Mouse (Mus musculus) forebrain, embryonic 16.5 days (tissue): ENCODE measurements around the gene Haus2. TPM values are rescaled to one million over a fixed set of nuclear protein-coding genes. Genes with fewer than 3 reads are reported as not detected.

Source experiments
- ATAC-seq: fragments of 200-750 bp; cut with Nextera tagmentation; 2 replicates; pipeline ENCODE4 v1.8.0; 2017; ENCODE audit warnings: mild to moderate bottlenecking, moderate library complexity
- H3K27ac ChIP-seq: fragments of 300-500 bp; sonication (generic); 2 replicates; pipeline ENCODE4 v1.5.1; 2014; ENCODE audit warnings: low read length, control low read depth
- H3K27me3 ChIP-seq: fragments of 300-500 bp; sonication (generic); replicated peaks from 2 replicates; pipeline ENCODE4 v1.6.1; 2014; ENCODE audit warnings: low read length; ENCODE audit not compliant: control insufficient read depth, insufficient read depth
- H3K36me3 ChIP-seq: fragments of 300-500 bp; sonication (generic); 2 replicates; pipeline ENCODE4 v1.6.1; 2014; ENCODE audit not compliant: control insufficient read depth, insufficient read depth
- H3K4me1 ChIP-seq: fragments of 300-500 bp; sonication (generic); replicated peaks from 2 replicates; pipeline ENCODE4 v1.6.1; 2014; ENCODE audit warnings: low read length; ENCODE audit not compliant: control insufficient read depth, insufficient read depth
- H3K4me2 ChIP-seq: fragments of 300-500 bp; sonication (generic); 2 replicates; pipeline ENCODE4 v1.6.1; 2014; ENCODE audit warnings: mild to moderate bottlenecking, low read length, control low read depth
- H3K4me3 ChIP-seq: fragments of 300-500 bp; sonication (generic); replicated peaks from 2 replicates; pipeline ENCODE4 v1.5.1; 2014; ENCODE audit warnings: mild to moderate bottlenecking, low read length, control low read depth
- H3K9ac ChIP-seq: fragments of 300-500 bp; sonication (generic); replicated peaks from 2 replicates; pipeline ENCODE4 v1.6.1; 2014; ENCODE audit warnings: low read depth, low read length, control low read depth
- H3K9me3 ChIP-seq: fragments of 300-500 bp; sonication (generic); 2 replicates; pipeline ENCODE4 v1.6.1; 2016; ENCODE audit warnings: low read length; ENCODE audit not compliant: control insufficient read depth
- WGBS: fragments of 180-500 bp; shearing (Covaris S2); extraction: QIAGEN DNeasy Blood & Tissue Kit; methylation state at CpG from one replicate; pipeline ENCODE4 v1.1.7; 2014; 5-methylcytosine and 5-hydroxymethylcytosine counted together
- polyA plus RNA-seq: library from polyadenylated mRNA; unstranded; fragments of >200 nt; fragmentation: Nextera tagmentation; extraction: Ambion mirVana; gene quantifications from 2 replicates; pipeline ENCODE4 v1.2.1, GENCODE M21; 2015

The Haus2 gene
- polyA plus RNA-seq, 1 experiment from 2014 or later, result 28.5 TPM

GRCm38 (mm10) chr2:120658486-120658885, 49.3 kb downstream of the Haus2 start:
- H3K4me3 ChIP-seq, result no peak overlapping the region

GRCm38 (mm10) chr2:120659318-120659717, 50.1 kb downstream of the Haus2 start:
- ATAC-seq, result no peak

More at GRCm38 (mm10) chr2:120658486-120658885, 49.3 kb downstream of the Haus2 start:
- Histone ChIP-seq H3K27me3 (no peaks in the 10 kb centered on the region), H3K27ac (no peak overlapping the region), H3K9ac (no peak overlapping the region), H3K4me2 (no peak overlapping the region), H3K9me3 (no peaks in the 10 kb centered on the region), H3K36me3 (no peaks in the 10 kb centered on the region), H3K4me1 (0 out of 2 replicates have a peak, but pooled peaks cover 2% of the 10 kb centered on the region)
- no peak for ATAC-seq
- 71% methylated on average over 5 of the region's 5 CpGs for WGBS

GRCm38 (mm10) chr2:120660486-120661078, 51.4 kb downstream of the Haus2 start:
- WGBS, result 87% methylated on average over 5 of the region's 5 CpGs
- Histone ChIP-seq H3K27ac (no peak overlapping the region), H3K9ac (no peak overlapping the region), H3K4me1 (0 out of 2 replicates have a peak, but pooled peaks cover 3% of the 10 kb centered on the region), H3K4me2 (no peak overlapping the region), H3K36me3 (no peaks in the 10 kb centered on the region), H3K27me3 (no peaks in the 10 kb centered on the region), H3K4me3 (no peak overlapping the region), H3K9me3 (no peaks in the 10 kb centered on the region)
- no peak for ATAC-seq

More at GRCm38 (mm10) chr2:120659318-120659717, 50.1 kb downstream of the Haus2 start:
- Histone ChIP-seq H3K27ac (no peak overlapping the region), H3K9ac (no peak overlapping the region), H3K36me3 (no peaks in the 10 kb centered on the region), H3K4me3 (no peak overlapping the region), H3K9me3 (no peaks in the 10 kb centered on the region), H3K4me2 (no peak overlapping the region), H3K4me1 (0 out of 2 replicates have a peak, but pooled peaks cover 3% of the 10 kb centered on the region), H3K27me3 (no peaks in the 10 kb centered on the region)

- Histone ChIP-seq H3K9me3 (no peaks in the 10 kb centered on the region), H3K9ac (no peak overlapping the region), H3K4me3 (no peak overlapping the region), H3K4me1 (0 out of 2 replicates have a peak, but pooled peaks cover 3% of the 10 kb centered on the region), H3K4me2 (no peak overlapping the region), H3K27ac (no peak overlapping the region), H3K36me3 (no peaks in the 10 kb centered on the region), H3K27me3 (no peaks in the 10 kb centered on the region)
- ATAC-seq, result no peak
Observed at GRCm38 (mm10) chr2:120662766-120663165, 53.6 kb downstream of the Haus2 start.

- Histone ChIP-seq H3K9ac (no peak overlapping the region), H3K4me2 (no peak overlapping the region), H3K4me3 (no peak overlapping the region), H3K9me3 (no peaks in the 10 kb centered on the region), H3K27ac (no peak overlapping the region), H3K27me3 (no peaks in the 10 kb centered on the region), H3K4me1 (0 out of 2 replicates have a peak, but pooled peaks cover 3% of the 10 kb centered on the region), H3K36me3 (no peaks in the 10 kb centered on the region)
- WGBS, result 79% methylated on average over 3 of the region's 3 CpGs
- no peak for ATAC-seq
Observed at GRCm38 (mm10) chr2:120663491-120664154, 54.4 kb downstream of the Haus2 start.

GRCm38 (mm10) chr2:120667446-120667845, 58.3 kb downstream of the Haus2 start:
- no peak overlapping the region for H3K9ac ChIP-seq
- no peak overlapping the region for H3K27ac ChIP-seq
- no peaks in the 10 kb centered on the region for H3K36me3 ChIP-seq
- H3K4me2 ChIP-seq, result no peak overlapping the region
- H3K9me3 ChIP-seq, result no peaks in the 10 kb centered on the region
- 0 out of 2 replicates have a peak, but pooled peaks cover 3% of the 10 kb centered on the region for H3K4me1 ChIP-seq
- no peaks in the 10 kb centered on the region for H3K27me3 ChIP-seq
- no peak overlapping the region for H3K4me3 ChIP-seq
- WGBS, result 83% methylated on average over 2 of the region's 2 CpGs
- ATAC-seq, result no peak

GRCm38 (mm10) chr2:120670253-120670652, 61.1 kb downstream of the Haus2 start:
- Histone ChIP-seq H3K36me3 (no peaks in the 10 kb centered on the region), H3K9me3 (no peaks in the 10 kb centered on the region), H3K4me3 (no peak overlapping the region), H3K9ac (no peak overlapping the region), H3K4me1 (no peaks in the 10 kb centered on the region), H3K27me3 (no peaks in the 10 kb centered on the region), H3K27ac (no peak overlapping the region), H3K4me2 (no peak overlapping the region)
- no peak for ATAC-seq
- WGBS, result 75% methylated on average over 2 of the region's 2 CpGs

Other genes with a start within 250 kb of the Haus2 start
- gene Ganc, start 205.5 kb upstream of the Haus2 start, polyA plus RNA-seq, result 7.0 and 8.3 TPM in 2 replicates
- gene Tmem87a, start 205.3 kb upstream of the Haus2 start, polyA plus RNA-seq, result 6.0 and 7.2 TPM in 2 replicates
- gene Capn3, start 153.4 kb upstream of the Haus2 start, polyA plus RNA-seq, result 0.37 TPM in 2 replicates
- 40.0 and 48.5 TPM in 2 replicates for gene Zfp106, start 45.5 kb upstream of the Haus2 start, polyA plus RNA-seq
- gene Snap23, start 41.7 kb upstream of the Haus2 start, polyA plus RNA-seq, result 19.8 and 20.6 TPM in 2 replicates
- 38.9 and 45.0 TPM in 2 replicates for gene Lrrc57, start 137 bp downstream of the Haus2 start, polyA plus RNA-seq
- 3.2 and 4.2 TPM in 2 replicates for gene Stard9, start 19.7 kb downstream of the Haus2 start, polyA plus RNA-seq
- gene Cdan1, start 240.7 kb downstream of the Haus2 start, polyA plus RNA-seq, result 5.2 and 7.1 TPM in 2 replicates
- 11.9 and 12.5 TPM in 2 replicates for gene Ttbk2, start 241.2 kb downstream of the Haus2 start, polyA plus RNA-seq